Mouse (Mus musculus): ENCODE measurements around the gene Itga3. TPM values are rescaled to one million over a fixed set of nuclear protein-coding genes. Genes with fewer than 3 reads are reported as not detected.

Itga3 gene
- total RNA-seq, 2 experiments from 2014 or later: 12.1 to 14.0 TPM

DNA sequence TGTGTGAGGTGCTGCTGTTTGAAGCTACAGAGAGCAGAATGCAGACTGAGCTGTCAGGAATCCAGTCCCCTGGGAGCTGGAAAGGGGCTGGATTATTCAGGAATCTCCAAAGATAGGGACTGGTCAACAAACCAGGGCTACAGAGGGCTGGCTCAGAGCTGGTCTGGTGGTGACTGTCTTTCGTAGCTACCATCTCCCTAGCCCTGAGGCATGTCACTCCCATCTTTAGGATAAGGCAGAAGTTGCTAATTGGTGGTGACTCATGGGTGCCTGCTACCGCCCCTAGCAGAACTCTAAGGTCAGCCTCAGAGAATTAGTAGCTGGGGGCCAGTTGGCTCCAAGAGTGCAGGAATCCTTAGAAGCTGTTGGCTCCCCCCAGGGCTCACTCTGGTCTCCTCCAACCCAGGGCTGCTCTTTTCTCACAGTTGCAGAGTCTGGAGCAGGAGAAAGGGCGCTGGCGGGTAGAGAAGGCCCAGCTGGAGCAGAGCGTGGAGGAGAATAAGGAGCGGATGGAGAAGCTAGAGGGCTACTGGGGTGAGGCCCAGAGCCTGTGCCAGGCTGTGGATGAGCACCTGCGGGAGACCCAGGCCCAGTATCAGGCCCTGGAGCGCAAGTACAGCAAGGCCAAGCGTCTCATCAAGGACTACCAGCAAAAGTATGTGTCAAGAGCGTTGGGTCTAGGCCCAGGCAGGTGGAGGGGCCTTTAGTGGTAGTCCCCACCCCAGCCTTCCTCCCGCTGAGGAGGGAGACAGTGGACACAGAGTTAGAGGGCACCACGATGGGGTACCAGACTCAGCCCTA lies 72.3 kb downstream of the Itga3 start:
- DNase-seq: no peak

DNA sequence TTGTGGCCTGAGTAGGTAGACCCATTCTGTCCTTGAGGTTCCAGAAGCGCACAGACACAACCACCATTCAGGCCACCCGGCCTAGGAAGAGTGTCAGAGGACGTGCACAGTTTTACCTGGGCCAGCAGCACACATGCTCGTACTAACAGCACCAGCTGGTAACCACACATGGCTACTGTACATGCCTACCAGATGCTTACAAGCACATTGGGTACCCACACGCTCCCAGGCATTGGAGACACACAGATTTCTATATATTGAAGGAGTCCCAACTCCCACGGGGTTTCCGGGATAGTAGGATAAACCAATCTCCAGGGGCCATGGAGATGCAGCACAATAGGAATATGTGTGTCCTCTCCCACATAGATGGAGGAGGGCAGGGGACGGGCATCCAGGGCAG lies 73.9 kb downstream of the Itga3 start:
- peak in 1 of 2 experiments; percentile 56 for DNase-seq

DNA sequence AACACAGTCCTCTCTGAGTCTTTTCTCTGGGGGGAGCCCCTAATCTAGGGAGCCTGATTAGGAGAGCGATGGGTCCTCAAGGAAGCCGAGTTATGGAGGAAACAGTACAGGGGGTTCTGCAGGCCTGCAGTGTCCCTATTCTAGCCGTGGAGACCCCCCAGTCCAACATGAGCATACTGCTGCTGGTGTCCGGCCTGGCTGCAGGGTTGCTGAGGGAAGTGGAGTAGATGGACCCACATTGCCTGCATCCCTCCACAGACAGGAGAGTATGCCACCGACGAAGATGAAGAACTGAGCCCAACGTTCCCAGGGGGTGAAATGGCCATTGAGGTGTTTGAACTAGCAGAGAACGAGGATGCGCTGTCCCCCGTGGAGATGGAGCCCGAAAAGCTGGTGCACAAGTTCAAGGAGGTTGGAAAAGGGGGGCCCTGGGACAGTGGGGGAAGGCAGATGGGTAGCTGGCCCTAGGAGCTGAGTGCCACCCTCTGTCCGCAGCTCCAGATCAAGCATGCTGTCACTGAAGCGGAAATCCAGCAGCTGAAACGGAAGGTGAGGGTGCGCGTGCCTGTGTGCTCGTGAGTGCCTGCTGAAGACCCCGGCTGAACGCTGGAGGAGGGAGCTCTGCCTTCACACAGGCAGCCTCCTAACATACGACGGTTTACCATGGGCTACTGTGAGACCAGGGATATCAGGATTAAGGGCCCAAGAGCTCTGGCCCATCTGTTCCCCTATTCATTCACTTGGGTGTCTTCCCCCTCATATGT lies 74.8 kb downstream of the Itga3 start:
- no peak for DNase-seq

DNA sequence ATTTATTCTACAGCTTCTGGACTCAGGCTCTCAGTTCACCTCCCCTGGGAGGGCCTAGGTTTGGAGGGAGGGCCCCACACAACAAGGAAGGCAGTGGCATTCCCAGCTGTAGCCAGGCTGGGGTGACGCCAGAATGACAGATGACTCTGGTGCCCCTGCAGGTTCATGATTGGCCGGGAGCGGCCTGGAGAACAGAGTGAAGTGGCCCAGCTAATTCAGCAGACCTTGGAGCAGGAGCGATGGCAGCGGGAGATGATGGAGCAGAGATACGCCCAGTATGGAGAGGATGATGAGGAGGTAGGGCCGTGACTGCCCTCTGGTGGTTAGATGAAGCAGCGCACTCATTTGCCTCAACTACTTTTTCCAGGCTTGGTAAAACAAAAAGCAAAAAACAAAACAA lies 75.5 kb downstream of the Itga3 start:
- peak; percentile 67 to 68 for DNase-seq

DNA sequence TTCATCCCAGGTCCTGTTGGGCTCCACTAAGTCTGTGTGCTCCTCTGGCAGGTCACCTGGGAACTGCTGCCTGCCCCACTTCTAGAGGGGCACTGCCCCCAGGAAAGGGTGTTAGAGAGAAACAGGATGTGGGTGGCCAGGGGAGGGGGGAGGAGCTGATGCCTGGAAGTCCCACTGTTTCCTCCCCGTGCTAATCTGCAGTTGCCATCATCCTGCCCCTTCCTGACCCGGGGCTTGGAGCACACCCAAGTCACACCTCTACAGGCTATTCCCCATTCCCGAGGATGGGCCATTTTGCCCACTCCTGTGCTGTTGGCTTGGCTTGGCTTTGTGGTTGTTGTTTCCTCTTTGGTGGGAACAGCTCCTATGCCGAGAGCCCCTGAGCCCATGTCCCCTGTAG lies 76.1 kb downstream of the Itga3 start:
- DNase-seq: no peak

DNA sequence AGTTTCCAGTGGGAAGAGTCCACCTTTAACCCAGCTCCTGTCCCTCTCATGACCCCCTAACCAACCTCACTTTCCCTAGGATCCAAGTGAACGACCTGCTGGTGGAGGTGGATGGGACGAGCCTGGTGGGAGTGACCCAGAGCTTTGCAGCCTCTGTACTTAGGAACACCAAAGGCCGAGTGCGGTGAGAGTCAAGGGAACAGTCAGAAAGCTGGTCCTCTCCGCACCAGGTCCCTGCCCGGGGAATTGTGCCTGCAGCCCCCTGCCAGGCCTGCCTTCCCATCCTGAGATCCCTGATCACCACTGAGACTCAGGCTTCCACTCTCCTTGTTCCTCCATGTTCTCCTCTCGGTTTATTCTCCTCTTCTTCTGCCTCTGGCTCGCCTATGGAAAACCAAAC lies 76.5 kb downstream of the Itga3 start:
- DNase-seq: no peak

DNA sequence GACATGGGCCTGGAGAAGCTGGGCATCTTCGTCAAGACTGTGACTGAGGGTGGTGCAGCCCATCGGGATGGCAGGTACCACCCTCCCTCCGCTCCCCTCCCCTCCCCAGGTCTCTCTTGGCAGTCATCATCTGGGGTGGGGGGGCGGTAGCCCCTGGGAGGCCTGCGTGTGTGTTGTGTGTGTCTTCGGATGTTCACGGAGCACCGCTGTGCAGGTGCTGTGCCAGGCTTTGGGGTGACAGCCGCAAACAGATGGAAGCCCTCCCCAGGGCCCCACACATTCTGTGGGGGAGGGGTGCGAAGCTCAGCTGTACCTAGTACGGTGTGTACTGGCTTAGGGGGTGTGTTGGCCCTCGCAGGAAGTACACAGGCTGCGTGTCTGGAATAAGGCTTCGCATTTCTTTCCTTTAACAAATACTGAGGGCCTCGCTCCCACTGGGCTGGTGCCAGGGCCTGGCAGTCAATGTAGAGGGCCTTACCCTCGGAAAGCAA lies 78.5 kb downstream of the Itga3 start:
- DNase-seq: peak; percentile 75 to 82

DNA sequence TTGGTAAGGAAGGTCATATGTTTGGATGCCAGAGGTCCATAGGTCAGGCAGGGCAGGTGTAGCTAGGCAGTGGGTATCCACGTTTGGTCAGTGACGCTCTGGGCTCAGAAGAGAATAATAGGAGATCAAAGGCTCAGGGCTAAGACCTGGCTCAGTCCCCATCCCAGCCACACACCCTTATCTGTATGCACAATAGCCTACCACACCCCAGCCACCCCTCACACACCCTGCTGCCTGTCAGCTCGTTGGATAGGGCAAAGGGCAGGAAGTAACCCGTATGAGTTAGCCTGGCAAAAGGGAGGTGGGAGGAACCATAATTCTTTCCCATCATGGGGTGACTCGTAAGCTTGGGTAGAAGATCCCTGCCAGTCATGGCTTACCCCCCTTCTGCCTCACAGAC lies 79.0 kb downstream of the Itga3 start:
- DNase-seq: no peak

DNA sequence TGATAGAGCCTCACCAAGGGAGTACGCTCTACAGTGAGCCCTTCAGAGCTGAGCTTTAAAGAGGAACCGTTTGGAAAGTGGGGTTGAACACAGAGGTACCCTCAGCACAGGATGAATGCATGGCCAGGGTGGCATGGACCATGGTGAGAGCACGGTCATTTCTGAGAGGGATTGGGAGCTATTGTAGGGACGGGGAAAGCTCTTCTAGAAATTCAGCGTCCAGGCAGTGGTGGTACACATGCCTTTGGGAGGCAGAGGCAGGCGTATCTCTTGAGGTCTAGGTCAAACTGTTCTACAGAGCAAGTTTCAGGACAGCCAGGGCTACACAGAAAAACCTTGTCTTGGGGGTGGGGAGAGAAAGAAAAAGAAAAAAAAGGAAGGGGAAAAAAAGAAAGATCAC lies 79.6 kb downstream of the Itga3 start:
- DNase-seq: no peak

DNA sequence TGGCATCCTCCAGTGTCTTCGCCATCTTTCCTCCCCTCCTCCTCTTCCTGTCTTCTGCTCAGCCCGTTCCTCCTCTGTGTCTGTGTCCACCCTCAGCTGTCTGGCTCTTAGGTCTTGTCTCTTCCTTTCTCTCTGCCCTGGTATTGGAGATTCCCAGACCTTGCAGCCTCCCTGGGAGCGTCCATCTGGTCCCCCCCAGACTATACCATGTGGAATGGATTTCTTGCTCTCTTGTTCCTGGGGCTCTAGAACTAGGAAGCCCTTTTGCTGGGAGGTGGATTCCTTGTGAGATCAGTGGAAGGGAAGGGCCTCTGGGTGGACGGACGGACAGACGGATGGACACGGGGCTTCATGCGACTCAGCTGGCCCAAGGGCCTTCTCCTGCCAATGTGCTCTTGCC lies 80.5 kb downstream of the Itga3 start:
- DNase-seq: no peak

DNA sequence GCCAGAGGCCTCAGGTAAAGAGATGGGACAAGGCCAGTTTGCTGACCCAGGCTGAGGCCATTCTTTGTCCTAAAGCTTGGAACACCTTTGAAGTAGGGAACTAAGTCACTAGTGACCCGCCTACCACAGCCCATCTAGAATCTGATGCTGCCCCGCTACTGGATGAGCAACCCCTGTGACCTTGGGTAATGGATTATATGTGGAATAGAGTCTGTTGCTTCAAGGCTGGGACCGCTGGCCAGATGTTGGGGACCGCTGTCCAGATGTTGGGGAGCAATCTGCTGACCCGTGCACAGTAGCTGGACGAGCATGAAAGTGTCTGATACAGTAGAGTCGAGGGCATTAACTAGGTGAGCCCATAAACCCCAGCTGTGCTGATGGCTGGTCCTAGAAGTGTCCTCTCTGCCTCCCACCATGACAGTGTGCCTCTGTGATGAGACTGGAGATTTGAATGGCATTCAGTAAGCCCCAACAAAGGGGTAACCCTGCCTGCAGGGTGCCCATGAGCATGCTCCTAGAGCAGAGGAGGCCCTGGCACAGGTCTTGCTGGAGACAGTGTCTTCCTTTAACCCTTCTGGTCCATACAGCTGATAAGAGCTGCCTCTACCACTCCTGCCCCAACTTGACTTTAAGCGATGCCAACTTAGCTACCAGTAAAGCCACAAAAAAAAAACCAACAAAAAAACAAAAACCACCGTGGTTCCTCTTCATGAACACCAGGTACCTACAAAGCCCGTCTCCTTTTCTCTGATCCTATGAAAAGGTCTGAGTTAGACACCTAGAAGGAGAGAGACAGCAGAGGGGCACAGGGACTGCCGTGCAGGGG lies 81.4 kb downstream of the Itga3 start:
- no peak for DNase-seq

Other genes starting within 250 kb of the Itga3 start
- 10 to 100 TPM; 12.0 to 18.6 TPM for gene Col1a1, start 140.6 kb downstream of the Itga3 start, total RNA-seq (2021)
- gene Hils1, start 109.2 kb downstream of the Itga3 start, total RNA-seq (2021): not detected
- gene Sgca, start 100.5 kb downstream of the Itga3 start, total RNA-seq (2021): under 1 TPM in 1 of 2 experiments, not detected in 1; 0.48 TPM
- 100 to 1,000 TPM; 931 to 932 TPM for gene Ppp1r9b, start 85.8 kb downstream of the Itga3 start, total RNA-seq (2021)
- gene Samd14, start 66.9 kb downstream of the Itga3 start, total RNA-seq (2021): 10 to 100 TPM; 43.3 to 46.5 TPM
- 100 to 1,000 TPM; 118 to 121 TPM for gene Pdk2, start 35.4 kb downstream of the Itga3 start, total RNA-seq (2021)
- not detected for gene Dlx3, start 43.3 kb upstream of the Itga3 start, total RNA-seq (2021)
- gene Dlx4, start 69.5 kb upstream of the Itga3 start, total RNA-seq (2021): not detected
- not detected for gene Tac4, start 184.7 kb upstream of the Itga3 start, total RNA-seq (2021)
- 10 to 100 TPM; 72.0 to 74.0 TPM for gene Kat7, start 233.4 kb upstream of the Itga3 start, total RNA-seq (2021)